Mouse (Mus musculus): ENCODE results near the gene Cited1.
"Not testable (repeated sequence)": the region's sequence is repeated elsewhere in the genome, so short reads cannot be mapped to it uniquely, and the experiment has no call there.

Gene Cited1

GRCm38 (mm10) chrX:102251937-102252860 lies at the start of gene Cited1:
Gene Cited1, minus strand, starts transcription at chrX:102252181.
- DNase-seq (ENCODE audit: low spot score in 2 of 2), result peak; percentile 43 to 49

GRCm38 (mm10) chrX:102284889-102285288 lies 32.9 kb upstream of the Cited1 start:
- DNase-seq (ENCODE audit: low spot score in 2 of 2), result no peak

GRCm38 (mm10) chrX:102262620-102263345 lies 10.8 kb upstream of the Cited1 start:
- no peak for DNase-seq (ENCODE audit: low spot score in 2 of 2)

GRCm38 (mm10) chrX:102259772-102260171 lies 7.8 kb upstream of the Cited1 start:
- DNase-seq (ENCODE audit: low spot score in 2 of 2), result no peak

- no peak for DNase-seq (ENCODE audit: low spot score in 2 of 2)
Observed at GRCm38 (mm10) chrX:102253892-102254291, 1.9 kb upstream of the Cited1 start.

GRCm38 (mm10) chrX:102251221-102251936 lies 602 bp downstream of the Cited1 start:
- no peak for DNase-seq (ENCODE audit: low spot score in 2 of 2)

- no peak for DNase-seq (ENCODE audit: low spot score in 2 of 2)
Observed at GRCm38 (mm10) chrX:102250891-102251170, 1.1 kb downstream of the Cited1 start.

- no peak for DNase-seq (ENCODE audit: low spot score in 2 of 2)
Observed at GRCm38 (mm10) chrX:102250150-102250890, 1.7 kb downstream of the Cited1 start.

- DNase-seq (ENCODE audit: low spot score in 2 of 2), result no peak
Observed at GRCm38 (mm10) chrX:102244334-102244733, 7.6 kb downstream of the Cited1 start.

- peak in 1 of 2 experiments; percentile 0 for DNase-seq (ENCODE audit: low spot score in 2 of 2)
Observed at GRCm38 (mm10) chrX:102219126-102219525, 32.9 kb downstream of the Cited1 start.

- DNase-seq (ENCODE audit: low spot score in 2 of 2), result not testable (repeated sequence)
Observed at GRCm38 (mm10) chrX:102215356-102215755, 36.6 kb downstream of the Cited1 start.
